Comparison of ENCODE assay signal across 19 mouse cellular contexts in the genomic region with DNA sequence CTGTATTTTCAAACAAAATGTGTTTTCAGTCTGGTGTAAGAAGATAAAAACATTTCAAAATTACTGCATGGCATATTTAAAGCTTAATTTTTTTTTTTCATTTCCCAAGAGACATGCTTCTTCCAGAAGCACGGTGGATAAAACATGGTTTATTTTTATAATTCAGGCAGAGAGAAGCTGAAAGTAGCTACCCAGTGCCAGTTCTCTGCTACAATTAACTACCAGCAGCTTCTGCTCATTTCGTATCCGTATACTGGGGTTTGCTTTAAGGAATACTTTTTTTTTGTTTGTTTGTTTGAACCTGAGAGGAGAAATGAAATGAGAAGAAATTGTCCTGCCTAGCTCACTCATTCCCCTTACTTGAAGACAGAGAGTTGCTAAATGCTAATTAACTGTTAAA.
"Had no signal": no experiment of that assay in that cellular context is flagged by ENCODE, and none has a peak within 500 bp of the region (broad histone marks: within the 10 kb centered on the region; RNA-seq: fewer than 3 reads in every experiment).

No protein-coding gene starts in this region.

- H3K36me3 ChIP-seq: midbrain, embryonic 10.5 days; midbrain, embryonic 12.5 days; neural tube, embryonic 13.5 days; neural tube, embryonic 15.5 days had no signal

- ATAC-seq: midbrain, embryonic 16.5 days had no signal

- H3K27ac ChIP-seq: midbrain, embryonic 10.5 days; midbrain, embryonic 12.5 days; neural tube, embryonic 13.5 days; neural tube, embryonic 15.5 days had no signal

- H3K4me2 ChIP-seq: lung, embryonic 14.5 days; midbrain, embryonic 12.5 days; neural tube, embryonic 13.5 days; neural tube, embryonic 15.5 days had no signal

- H3K9ac ChIP-seq: lung, embryonic 14.5 days; midbrain, embryonic 12.5 days; neural tube, embryonic 13.5 days; neural tube, embryonic 15.5 days had no signal

- DNase-seq: lung, adult 18-20 months; lung, embryonic 14.5 days; lung, postnatal 10 days; lung, postnatal 4 days; midbrain, embryonic 14.5 days; retina, postnatal 1 day; right cerebral cortex, adult 18-20 months; right cerebral cortex, postnatal 25 days; right cerebral cortex, postnatal 4 days; spleen, adult 18-20 months; thymus, adult 2 months; thymus, postnatal 25 days; thymus, postnatal 4 days had no signal

- H3K9me3 ChIP-seq: midbrain, embryonic 10.5 days; midbrain, embryonic 12.5 days; neural tube, embryonic 13.5 days; neural tube, embryonic 15.5 days had no signal

- H3K27me3 ChIP-seq: midbrain, embryonic 12.5 days; neural tube, embryonic 13.5 days; neural tube, embryonic 15.5 days had no signal

- H3K4me3 ChIP-seq: midbrain, embryonic 10.5 days; midbrain, embryonic 12.5 days; myocyte; neural tube, embryonic 13.5 days; neural tube, embryonic 15.5 days had no signal
